Mouse (Mus musculus): ENCODE measurements around the gene Kbtbd8.

DNA sequence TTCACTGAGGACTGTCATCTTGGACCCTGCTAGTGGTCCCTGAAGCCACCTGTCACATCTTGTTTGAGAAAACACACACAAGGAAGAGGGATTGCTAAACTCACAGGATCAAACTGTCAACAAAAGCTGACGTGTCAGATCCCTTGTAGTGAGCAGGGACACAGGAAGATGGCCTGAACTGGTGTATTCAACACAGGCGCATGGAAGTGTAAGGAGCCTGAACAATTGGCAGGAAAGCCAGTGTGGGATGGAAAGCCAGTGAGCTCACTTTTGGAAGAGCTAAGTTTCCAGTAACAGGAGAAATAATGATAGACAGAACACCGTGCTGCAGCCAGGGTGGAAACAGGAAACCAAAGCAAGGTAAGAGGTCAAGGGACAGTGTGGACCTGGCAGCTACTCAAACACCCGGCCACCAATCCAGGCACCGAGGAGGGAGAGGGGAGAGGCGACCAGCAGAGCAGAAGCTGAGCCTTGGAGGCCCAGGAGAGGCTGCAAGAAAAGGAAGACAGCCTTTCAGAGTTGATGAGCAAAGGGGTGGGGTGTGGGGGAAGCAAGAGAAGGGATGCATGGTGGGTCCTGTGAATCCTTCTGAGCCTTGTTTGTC is 33.0 kb downstream of the Kbtbd8 start:
- TF ChIP-seq CTCF (conservative IDR thresholded peaks at IDR 0.05; ENCODE audit: insufficient read depth, insufficient read length, low read depth, low read length): no peak
- no peak for TF ChIP-seq POLR2A (IDR thresholded peaks at IDR 0.05; ENCODE audit: low read depth, low read length)

Data from kidney, adult 2 months (tissue).